Mouse (Mus musculus): ENCODE results near the gene Mrpl12. TPM values are rescaled to one million over a fixed set of nuclear protein-coding genes. Genes with fewer than 3 reads are reported as not detected.

The Mrpl12 gene
- polyA plus RNA-seq, 1 experiment from 2014 or later = 67.7 TPM

- no peak for TF ChIP-seq EP300 (IDR thresholded peaks at IDR 0.05)
- TF ChIP-seq CTCF (IDR thresholded peaks at IDR 0.05) = no peak
- no peaks in the 10 kb centered on the region for H3K27me3 ChIP-seq (replicated peaks; ENCODE audit: insufficient read depth, low read length)
- no peak overlapping the region for H3K27ac ChIP-seq (ENCODE audit: low read length)
- no peak for ATAC-seq
- peaks cover 12% of the 10 kb centered on the region for H3K4me1 ChIP-seq (ENCODE audit: insufficient read depth, low read depth, low read length)
- WGBS = 76% methylated on average over 8 of the region's 8 CpGs
- H3K9me3 ChIP-seq (ENCODE audit: low read length) = no peaks in the 10 kb centered on the region
- H3K9ac ChIP-seq (replicated peaks; ENCODE audit: low read depth) = no peak overlapping the region
- H3K4me3 ChIP-seq (ENCODE audit: low read depth, low read length) = no peak overlapping the region
- no peaks in the 10 kb centered on the region for H3K36me3 ChIP-seq (ENCODE audit: insufficient read depth, low read length)
- no peak overlapping the region for H3K4me2 ChIP-seq (replicated peaks; ENCODE audit: low read depth, low read length)
- no peak for DNase-seq (ENCODE audit: low spot score)
Observed at GRCm38 (mm10) chr11:120522581-120522980, 38.2 kb downstream of the Mrpl12 start.

- TF ChIP-seq EP300 (IDR thresholded peaks at IDR 0.05) = no peak
- no peak for TF ChIP-seq CTCF (IDR thresholded peaks at IDR 0.05)
- no peak overlapping the region for H3K9ac ChIP-seq (replicated peaks; ENCODE audit: low read depth)
- H3K27ac ChIP-seq (ENCODE audit: low read length) = no peak overlapping the region
- peaks cover 17% of the 10 kb centered on the region; the same call in 1 of the 2 replicates for H3K27me3 ChIP-seq (replicated peaks; ENCODE audit: insufficient read depth, low read length)
- DNase-seq (ENCODE audit: low spot score) (no peak), ATAC-seq (no peak)
- 78% methylated on average over 2 of the region's 2 CpGs for WGBS
- H3K4me1 ChIP-seq (ENCODE audit: insufficient read depth, low read depth, low read length) = peaks cover 5% of the 10 kb centered on the region; the same call in 1 of the 2 replicates
- H3K36me3 ChIP-seq (ENCODE audit: insufficient read depth, low read length) = no peaks in the 10 kb centered on the region
- no peak overlapping the region for H3K4me2 ChIP-seq (replicated peaks; ENCODE audit: low read depth, low read length)
- no peaks in the 10 kb centered on the region for H3K9me3 ChIP-seq (ENCODE audit: low read length)
- H3K4me3 ChIP-seq (ENCODE audit: low read depth, low read length) = no peak overlapping the region
Observed at GRCm38 (mm10) chr11:120525959-120526358, 41.5 kb downstream of the Mrpl12 start.

GRCm38 (mm10) chr11:120527690-120528354, 43.4 kb downstream of the Mrpl12 start:
- H3K9me3 ChIP-seq (ENCODE audit: low read length) = no peaks in the 10 kb centered on the region
- H3K36me3 ChIP-seq (ENCODE audit: insufficient read depth, low read length) = no peaks in the 10 kb centered on the region
- H3K9ac ChIP-seq (replicated peaks; ENCODE audit: low read depth) = no peak overlapping the region
- H3K4me3 ChIP-seq (ENCODE audit: low read depth, low read length) = no peak overlapping the region
- H3K4me1 ChIP-seq (ENCODE audit: insufficient read depth, low read depth, low read length) = peaks cover 5% of the 10 kb centered on the region; the same call in 1 of the 2 replicates
- TF ChIP-seq EP300 (IDR thresholded peaks at IDR 0.05) = no peak
- no peak for TF ChIP-seq CTCF (IDR thresholded peaks at IDR 0.05)
- DNase-seq (ENCODE audit: low spot score) (no peak), ATAC-seq (no peak)
- H3K27me3 ChIP-seq (replicated peaks; ENCODE audit: insufficient read depth, low read length) = peaks cover 36% of the 10 kb centered on the region
- no peak overlapping the region for H3K4me2 ChIP-seq (replicated peaks; ENCODE audit: low read depth, low read length)
- WGBS = 51% methylated on average over 9 of the region's 9 CpGs
- no peak overlapping the region for H3K27ac ChIP-seq (ENCODE audit: low read length)

- 68% methylated on average over 4 of the region's 4 CpGs for WGBS
Observed at GRCm38 (mm10) chr11:120528903-120529302, 44.5 kb downstream of the Mrpl12 start.

GRCm38 (mm10) chr11:120530085-120530964, 45.9 kb downstream of the Mrpl12 start, which contains the start of gene Gcgr:
Gcgr (plus strand) TSS chr11:120530699.
- peaks cover 37% of the 10 kb centered on the region for H3K27me3 ChIP-seq (replicated peaks; ENCODE audit: insufficient read depth, low read length)
- TF ChIP-seq EP300 (IDR thresholded peaks at IDR 0.05) (no peak), CTCF (IDR thresholded peaks at IDR 0.05) (no peak)
- H3K4me2 ChIP-seq (replicated peaks; ENCODE audit: low read depth, low read length) = peak within 1 kb of the TSS; percentile 64
- no peak within 1 kb of the TSS for H3K27ac ChIP-seq (ENCODE audit: low read length)
- H3K4me3 ChIP-seq (ENCODE audit: low read depth, low read length) = peak within 1 kb of the TSS; percentile 33
- peak within 1 kb of the TSS; percentile 32; the same call in 1 of the 2 replicates for H3K9ac ChIP-seq (replicated peaks; ENCODE audit: low read depth)
- H3K36me3 ChIP-seq (ENCODE audit: insufficient read depth, low read length) = no peaks in the 10 kb centered on the region
- ATAC-seq = 0 out of 2 replicates have a peak, but pooled peaks have one; percentile 37
- WGBS = 12% methylated on average over 54 of the region's 62 CpGs
- DNase-seq (ENCODE audit: low spot score) = no peak
- peaks cover 5% of the 10 kb centered on the region; the same call in 1 of the 2 replicates for H3K4me1 ChIP-seq (ENCODE audit: insufficient read depth, low read depth, low read length)
- H3K9me3 ChIP-seq (ENCODE audit: low read length) = no peaks in the 10 kb centered on the region

More at GRCm38 (mm10) chr11:120528903-120529302, 44.5 kb downstream of the Mrpl12 start:
- no peaks in the 10 kb centered on the region for H3K9me3 ChIP-seq (ENCODE audit: low read length)
- H3K4me3 ChIP-seq (ENCODE audit: low read depth, low read length) = no peak overlapping the region
- TF ChIP-seq CTCF (IDR thresholded peaks at IDR 0.05) (no peak), EP300 (IDR thresholded peaks at IDR 0.05) (no peak)
- no peak overlapping the region for H3K27ac ChIP-seq (ENCODE audit: low read length)
- H3K9ac ChIP-seq (replicated peaks; ENCODE audit: low read depth) = no peak overlapping the region
- H3K4me2 ChIP-seq (replicated peaks; ENCODE audit: low read depth, low read length) = no peak overlapping the region
- peaks cover 37% of the 10 kb centered on the region for H3K27me3 ChIP-seq (replicated peaks; ENCODE audit: insufficient read depth, low read length)
- DNase-seq (ENCODE audit: low spot score) (no peak), ATAC-seq (no peak)
- H3K4me1 ChIP-seq (ENCODE audit: insufficient read depth, low read depth, low read length) = peaks cover 5% of the 10 kb centered on the region; the same call in 1 of the 2 replicates
- H3K36me3 ChIP-seq (ENCODE audit: insufficient read depth, low read length) = no peaks in the 10 kb centered on the region

- Histone ChIP-seq H3K4me1 (ENCODE audit: insufficient read depth, low read depth, low read length) (peaks cover 5% of the 10 kb centered on the region; the same call in 1 of the 2 replicates), H3K9ac (replicated peaks; ENCODE audit: low read depth) (no peak overlapping the region), H3K27me3 (replicated peaks; ENCODE audit: insufficient read depth, low read length) (peaks cover 37% of the 10 kb centered on the region), H3K27ac (ENCODE audit: low read length) (no peak overlapping the region), H3K36me3 (ENCODE audit: insufficient read depth, low read length) (no peaks in the 10 kb centered on the region), H3K4me3 (ENCODE audit: low read depth, low read length) (no peak overlapping the region), H3K9me3 (ENCODE audit: low read length) (no peaks in the 10 kb centered on the region), H3K4me2 (replicated peaks; ENCODE audit: low read depth, low read length) (no peak overlapping the region)
- TF ChIP-seq CTCF (IDR thresholded peaks at IDR 0.05) (no peak), EP300 (IDR thresholded peaks at IDR 0.05) (no peak)
- DNase-seq (ENCODE audit: low spot score) (no peak), ATAC-seq (no peak)
- WGBS = 22% methylated on average over 9 of the region's 9 CpGs
Observed at GRCm38 (mm10) chr11:120531646-120532045, 47.2 kb downstream of the Mrpl12 start.
